Mouse (Mus musculus) heart, postnatal 0 days (tissue): Measurements from ENCODE around the gene Manea.

Source experiments
- CTCF ChIP-seq: IDR thresholded peaks from 2 replicates; pipeline ENCODE4 v1.5.1; 2016; ENCODE audit warnings: antibody characterized with exemption, control low read depth, low read depth
- EP300 ChIP-seq: IDR thresholded peaks from 2 replicates; pipeline ENCODE4 v1.6.1; 2016; ENCODE audit warnings: antibody characterized with exemption, low read depth

GRCm38 (mm10) chr4:26338604-26339003 lies 8.1 kb downstream of the Manea start:
- TF ChIP-seq CTCF, result no peak
- TF ChIP-seq EP300, result no peak
